Mouse (Mus musculus) right cerebral cortex, postnatal 14 days (tissue): ENCODE measurements around the gene Slc25a4.
"Not testable (repeated sequence)": the region's sequence is repeated elsewhere in the genome, so short reads cannot be mapped to it uniquely, and the experiment has no call there.

Experiments used
- DNase-seq: peaks from one replicate; pipeline ENCODE4 v3.0.0; 2022

Gene Slc25a4

GRCm38 (mm10) chr8:46210404-46211315 lies at the start of gene Slc25a4:
Gene Slc25a4, minus strand, starts transcription at chr8:46211284.
- DNase-seq = peak; percentile 99

GRCm38 (mm10) chr8:46257921-46258682 lies 47.0 kb upstream of the Slc25a4 start:
- no peak for DNase-seq

GRCm38 (mm10) chr8:46252456-46252855 lies 41.4 kb upstream of the Slc25a4 start:
- no peak for DNase-seq

GRCm38 (mm10) chr8:46251561-46251960 lies 40.5 kb upstream of the Slc25a4 start:
- DNase-seq = no peak

GRCm38 (mm10) chr8:46246346-46246745 lies 35.3 kb upstream of the Slc25a4 start:
- DNase-seq = no peak

GRCm38 (mm10) chr8:46242946-46243345 lies 31.9 kb upstream of the Slc25a4 start:
- DNase-seq = no peak

- DNase-seq = peak; percentile 87
Observed at GRCm38 (mm10) chr8:46241568-46242374, 30.7 kb upstream of the Slc25a4 start.

GRCm38 (mm10) chr8:46236441-46237223 lies 25.5 kb upstream of the Slc25a4 start:
- no peak for DNase-seq

- DNase-seq = no peak
Observed at GRCm38 (mm10) chr8:46234736-46235135, 23.7 kb upstream of the Slc25a4 start.

GRCm38 (mm10) chr8:46232798-46233197 lies 21.7 kb upstream of the Slc25a4 start:
- peak; percentile 28 for DNase-seq

- not testable (repeated sequence) for DNase-seq
Observed at GRCm38 (mm10) chr8:46231968-46232367, 20.9 kb upstream of the Slc25a4 start.

- no peak for DNase-seq
Observed at GRCm38 (mm10) chr8:46226622-46227021, 15.5 kb upstream of the Slc25a4 start.

GRCm38 (mm10) chr8:46225501-46225900 lies 14.4 kb upstream of the Slc25a4 start:
- no peak for DNase-seq

GRCm38 (mm10) chr8:46220566-46220965 lies 9.5 kb upstream of the Slc25a4 start:
- no peak for DNase-seq

GRCm38 (mm10) chr8:46216838-46217237 lies 5.8 kb upstream of the Slc25a4 start:
- peak; percentile 56 for DNase-seq

- DNase-seq = no peak
Observed at GRCm38 (mm10) chr8:46213971-46214480, 2.9 kb upstream of the Slc25a4 start.

GRCm38 (mm10) chr8:46212194-46212593 lies 1.1 kb upstream of the Slc25a4 start:
- DNase-seq = peak; percentile 38

- no peak for DNase-seq
Observed at GRCm38 (mm10) chr8:46211611-46212071, 557 bp upstream of the Slc25a4 start.

- DNase-seq = no peak
Observed at GRCm38 (mm10) chr8:46209057-46209456, 2.0 kb downstream of the Slc25a4 start.

- peak; percentile 62 for DNase-seq
Observed at GRCm38 (mm10) chr8:46208354-46208753, 2.7 kb downstream of the Slc25a4 start.

- no peak for DNase-seq
Observed at GRCm38 (mm10) chr8:46206107-46206506, 5.0 kb downstream of the Slc25a4 start.
